Mouse (Mus musculus) ovary, postnatal 14 days (tissue): Measurements from ENCODE around the gene Zfand3.

Experiments
- DNase-seq: peaks from one replicate; pipeline ENCODE4 v3.0.0; 2022; ENCODE audit warnings: low spot score

Zfand3 gene

DNA sequence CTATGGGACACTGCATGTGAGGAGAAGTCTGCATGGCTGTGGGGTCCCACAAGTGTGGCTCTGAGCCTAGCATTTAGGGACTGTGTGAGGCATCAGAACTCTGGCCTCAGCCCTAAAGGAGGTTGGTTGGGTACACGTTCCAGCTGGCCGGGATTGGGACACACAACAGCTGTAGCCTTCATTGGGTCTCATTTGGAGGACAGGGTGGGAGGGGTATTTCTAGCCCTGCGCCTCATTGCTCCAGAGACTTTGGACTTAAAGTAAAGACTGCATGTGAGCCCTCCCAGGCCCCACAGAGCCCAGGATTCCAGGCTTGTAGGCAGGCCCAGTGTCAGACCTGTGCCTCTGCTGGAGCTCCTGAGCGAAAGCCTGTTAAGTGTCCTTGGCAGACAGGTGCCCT is 225.9 kb downstream of the Zfand3 start:
- DNase-seq, result no peak

DNA sequence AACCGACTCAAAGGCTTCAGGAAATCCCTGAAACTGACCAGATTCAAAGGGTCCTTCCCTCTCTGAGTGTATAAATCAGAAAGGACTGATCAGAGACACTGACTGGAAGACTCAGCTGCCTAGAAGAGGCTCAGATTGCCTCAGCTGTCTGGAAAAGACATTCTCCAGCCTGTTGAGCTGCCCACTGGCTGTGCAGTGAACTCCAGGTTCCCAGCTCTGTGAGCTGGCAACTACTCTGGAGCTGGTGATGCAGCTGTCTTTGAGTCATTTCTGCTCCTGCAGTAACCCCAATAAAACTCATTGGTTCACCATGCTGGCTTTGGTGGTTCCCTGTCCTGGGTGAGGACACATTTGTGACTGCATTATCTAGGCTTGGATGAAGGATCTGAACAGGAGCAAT is 226.9 kb downstream of the Zfand3 start:
- DNase-seq, result no peak

DNA sequence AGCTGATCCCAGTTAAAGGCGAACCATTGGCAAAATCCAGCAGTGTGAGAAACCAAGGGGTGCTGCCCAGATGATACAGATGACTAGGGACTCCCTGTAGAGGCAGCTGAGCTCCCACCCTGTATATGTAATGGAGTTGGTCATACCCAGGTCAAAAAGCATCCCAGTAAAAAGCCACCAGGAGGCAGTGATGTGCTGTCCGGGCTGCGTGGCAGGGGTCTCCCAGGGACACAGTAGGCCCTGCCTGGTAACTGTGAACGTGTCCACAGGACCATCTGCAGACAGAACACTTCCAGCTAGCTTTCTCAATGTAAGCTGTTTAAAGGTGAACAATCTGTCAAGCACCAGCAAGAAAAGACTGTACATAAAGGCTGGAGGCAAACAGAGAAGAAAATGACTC is 228.2 kb downstream of the Zfand3 start:
- no peak for DNase-seq

DNA sequence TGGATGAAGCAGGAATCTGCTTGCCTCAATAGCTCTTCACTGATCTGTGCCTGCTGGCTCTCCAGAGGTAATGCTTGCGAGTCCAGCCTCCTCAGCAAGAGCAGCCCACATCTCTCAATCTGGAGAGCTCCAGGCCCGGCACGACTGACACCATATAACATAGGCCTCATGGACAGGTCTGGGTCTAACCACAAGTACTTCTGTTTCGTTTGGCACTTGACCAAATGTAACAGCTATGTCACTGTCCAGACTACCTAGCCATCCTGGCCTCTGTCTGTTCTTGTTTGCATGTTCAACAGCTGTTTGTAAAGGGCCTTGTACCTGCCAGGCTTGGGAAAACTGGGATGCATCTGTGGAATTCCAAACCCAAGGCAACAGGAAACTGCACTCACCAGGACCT is 230.8 kb downstream of the Zfand3 start:
- DNase-seq, result no peak

DNA sequence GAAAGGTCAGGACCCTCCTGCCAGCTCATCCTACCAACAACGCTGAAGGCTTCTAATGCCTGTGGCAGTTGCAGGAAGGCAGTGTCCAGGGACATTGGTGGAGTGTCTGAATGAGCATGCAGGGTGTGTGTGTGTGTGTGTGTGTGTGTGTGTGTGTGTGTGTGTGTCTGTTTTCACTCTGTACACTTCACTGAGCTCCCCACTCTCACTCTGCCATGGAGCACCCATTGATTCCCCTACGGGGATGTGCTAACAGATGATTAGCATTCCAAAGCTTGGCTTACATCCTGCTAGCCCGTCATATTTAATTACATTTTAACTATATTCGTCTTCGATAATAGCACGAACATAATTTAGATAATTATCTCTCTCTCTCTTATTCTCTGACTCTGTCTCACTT is 232.1 kb downstream of the Zfand3 start:
- no peak for DNase-seq

DNA sequence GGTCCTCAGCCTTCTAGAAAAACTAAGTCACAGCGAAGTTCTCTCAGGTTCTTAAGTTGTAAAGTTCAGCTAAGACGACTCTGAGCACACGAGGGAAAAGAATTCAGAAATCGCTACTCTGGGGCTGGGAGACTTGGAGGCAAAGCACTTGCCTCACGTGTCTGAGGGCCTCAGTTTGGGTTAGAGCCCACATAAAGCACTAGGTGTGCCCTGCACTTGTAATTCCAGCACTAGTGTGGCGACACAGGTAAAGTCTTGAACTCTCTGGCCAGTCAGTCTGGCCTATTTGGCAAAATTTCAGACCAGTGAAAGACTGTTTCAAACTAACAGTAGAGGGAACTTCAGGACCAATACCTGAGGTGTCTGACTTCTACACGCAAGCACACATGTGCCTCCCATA is 233.1 kb downstream of the Zfand3 start:
- DNase-seq, result no peak

DNA sequence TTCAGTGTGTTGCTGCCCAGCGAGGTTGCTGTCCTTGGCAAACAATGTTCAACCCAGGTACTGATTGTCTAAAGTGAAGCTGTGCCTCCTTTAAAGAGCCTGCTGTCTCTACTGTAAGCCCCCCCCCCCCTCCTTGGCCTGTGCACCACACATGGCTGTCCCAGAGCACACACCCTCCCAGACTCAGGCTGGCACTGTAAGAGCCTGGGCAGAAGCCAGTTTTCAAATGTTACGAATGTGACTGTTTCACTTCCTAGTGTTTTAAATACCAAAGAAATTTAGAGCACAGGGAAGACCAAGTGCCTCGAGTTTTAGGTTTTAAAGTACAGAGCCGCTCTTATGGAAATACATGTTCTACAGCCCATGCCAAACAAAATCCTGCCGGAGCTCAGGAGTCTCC is 234.9 kb downstream of the Zfand3 start:
- no peak for DNase-seq

DNA sequence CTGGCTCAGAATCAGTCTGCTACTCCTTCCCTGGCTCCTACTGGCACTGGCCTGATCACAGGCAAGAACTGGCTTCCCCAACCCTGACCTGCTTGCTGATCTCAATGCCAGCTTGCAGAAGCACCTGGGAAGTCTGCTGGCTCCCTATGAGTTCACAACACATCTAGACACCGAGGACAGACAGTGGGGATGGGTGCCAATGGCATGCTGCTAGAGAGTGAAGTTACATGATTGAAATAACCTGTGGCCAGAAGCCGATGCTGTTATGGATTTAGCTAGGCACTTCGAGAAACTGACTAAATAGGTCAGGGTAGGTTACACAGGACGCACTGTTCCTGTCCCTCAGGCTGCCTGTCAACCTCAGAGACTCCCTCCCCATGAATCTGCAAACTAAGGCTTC is 236.1 kb downstream of the Zfand3 start:
- no peak for DNase-seq

DNA sequence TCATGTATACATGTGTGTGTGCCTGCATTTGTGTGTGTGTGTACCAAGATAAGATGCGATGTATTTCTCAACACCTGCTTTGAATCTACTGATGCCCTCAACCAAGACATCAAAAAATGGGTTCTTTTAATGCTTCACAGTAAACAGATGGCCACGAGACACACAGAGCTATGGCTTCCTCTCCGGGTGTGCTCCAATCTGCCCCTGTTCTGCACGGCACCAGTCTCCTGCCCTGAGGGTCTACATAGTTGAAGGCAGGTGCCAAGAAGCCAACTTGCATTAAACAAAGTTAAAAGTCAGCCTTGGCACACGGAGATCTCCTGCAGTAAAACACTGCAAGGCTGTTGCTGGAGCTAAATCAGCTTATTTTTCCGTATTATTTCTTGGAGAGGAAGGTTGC is 236.5 kb downstream of the Zfand3 start:
- no peak for DNase-seq

DNA sequence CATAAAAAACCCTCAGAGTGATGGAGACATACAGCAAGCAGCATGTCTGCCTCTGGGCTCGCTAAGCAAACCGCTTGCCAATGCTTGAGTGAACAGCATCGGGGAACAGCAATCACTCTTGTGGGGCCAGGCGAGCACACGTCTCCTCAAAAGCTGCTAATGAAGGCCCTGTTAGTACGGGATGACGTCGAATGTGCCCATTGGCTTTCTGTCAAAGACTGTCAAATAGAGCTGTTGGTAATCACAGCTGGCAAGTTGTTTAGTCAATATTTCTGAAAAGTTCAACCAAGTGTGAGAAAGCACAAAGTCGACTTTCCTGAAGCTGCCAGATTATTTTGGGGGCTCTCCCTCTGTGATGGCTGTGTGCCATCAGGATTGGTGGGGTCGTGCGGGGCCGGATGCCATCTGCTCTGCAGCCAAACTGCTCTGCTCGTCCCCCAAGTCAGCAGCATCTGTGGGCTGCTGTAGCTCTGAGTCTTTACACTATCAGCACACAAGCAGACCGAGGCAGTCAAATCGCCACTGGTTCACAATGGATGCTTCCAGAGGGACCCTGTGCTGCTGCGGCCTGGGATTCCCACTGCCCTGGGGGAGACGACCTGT is 237.3 kb downstream of the Zfand3 start:
- no peak for DNase-seq

DNA sequence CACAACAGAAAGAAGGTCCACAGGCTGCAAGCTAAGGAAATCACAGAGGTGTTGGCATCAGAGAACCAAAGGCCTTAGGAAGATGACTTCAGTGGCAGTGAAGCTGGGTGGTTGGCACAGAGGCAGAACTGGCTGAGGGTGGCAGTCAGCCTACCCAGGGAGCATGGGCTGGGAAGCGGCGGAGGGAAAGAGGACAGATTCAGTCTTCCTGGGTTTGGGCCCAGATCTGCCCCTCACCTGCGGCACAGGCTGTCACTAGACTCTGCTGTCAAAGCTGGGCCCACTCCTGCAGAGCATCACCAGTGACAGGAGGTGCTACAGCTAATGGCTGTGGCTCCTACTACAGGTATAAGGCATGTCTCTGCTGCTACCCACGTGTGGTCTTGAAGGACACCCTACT is 238.1 kb downstream of the Zfand3 start:
- DNase-seq, result no peak

DNA sequence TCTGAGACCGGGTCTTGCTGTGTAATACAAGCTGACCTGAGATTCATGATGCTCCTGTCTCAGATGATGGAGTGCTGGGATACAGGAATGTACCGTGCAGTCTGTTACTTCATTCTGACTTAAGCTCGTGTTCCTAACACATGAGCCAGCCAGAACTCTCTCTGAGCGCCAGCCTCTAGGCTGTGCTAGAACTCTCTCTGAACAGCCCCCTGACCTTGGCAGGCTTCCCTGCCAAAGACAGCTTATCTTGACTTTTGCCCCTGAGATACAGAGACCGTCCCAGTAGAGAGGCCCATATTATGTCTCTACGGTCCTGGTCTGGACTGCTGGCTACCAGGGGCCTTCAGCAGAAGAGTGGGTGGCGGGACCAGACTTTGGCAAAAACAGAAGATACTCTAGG is 239.0 kb downstream of the Zfand3 start:
- no peak for DNase-seq

DNA sequence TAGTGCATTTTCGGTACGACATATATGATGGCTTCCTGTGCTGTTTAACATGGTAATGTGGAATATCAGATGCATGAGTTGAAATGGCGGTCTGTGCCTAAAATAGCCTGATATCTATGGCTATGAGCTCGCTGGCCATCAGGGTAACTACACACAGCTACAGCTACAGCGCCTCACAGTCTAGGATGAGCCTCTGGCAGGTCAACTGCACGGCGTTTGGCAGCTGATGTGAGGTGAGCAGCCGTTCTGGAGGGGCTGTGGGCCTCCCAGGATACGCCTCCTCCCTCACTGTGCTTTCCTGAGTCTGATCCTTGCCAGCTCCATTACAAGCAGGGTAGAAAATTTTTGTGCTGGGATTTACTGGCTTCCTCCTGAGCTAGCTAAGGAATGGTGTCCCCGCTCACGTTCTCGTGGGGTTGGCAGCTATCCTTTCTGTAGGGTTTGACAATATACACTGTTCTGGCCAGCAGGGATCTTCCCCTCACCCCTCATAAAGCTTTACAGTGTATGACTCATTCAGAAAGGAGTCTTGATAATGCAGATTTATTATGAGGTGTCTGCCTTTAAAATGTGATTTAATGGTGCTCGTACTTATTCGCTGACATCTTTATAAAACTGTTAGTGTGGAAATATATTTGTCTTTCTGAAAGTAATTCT is 240.2 kb downstream of the Zfand3 start:
- DNase-seq, result no peak

DNA sequence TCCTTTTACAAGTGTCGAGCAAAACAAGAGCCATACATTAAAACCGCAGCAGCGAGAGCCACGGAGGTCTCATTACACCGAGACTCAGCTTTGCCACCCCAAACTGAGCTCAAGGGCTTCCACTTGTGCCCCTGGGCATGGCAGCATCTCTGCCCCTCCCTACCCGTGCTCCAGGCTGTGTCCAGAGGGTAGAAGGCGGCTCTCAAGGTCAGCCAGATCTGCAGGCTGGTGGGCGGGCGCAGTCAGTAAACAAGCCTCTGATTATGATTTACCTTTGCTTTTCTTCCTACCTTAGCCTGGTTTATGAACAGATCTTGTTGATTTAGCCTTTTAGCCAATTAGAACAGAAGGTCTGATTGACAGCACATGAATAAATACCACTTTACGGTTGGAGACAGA is 240.8 kb downstream of the Zfand3 start:
- DNase-seq, result no peak

DNA sequence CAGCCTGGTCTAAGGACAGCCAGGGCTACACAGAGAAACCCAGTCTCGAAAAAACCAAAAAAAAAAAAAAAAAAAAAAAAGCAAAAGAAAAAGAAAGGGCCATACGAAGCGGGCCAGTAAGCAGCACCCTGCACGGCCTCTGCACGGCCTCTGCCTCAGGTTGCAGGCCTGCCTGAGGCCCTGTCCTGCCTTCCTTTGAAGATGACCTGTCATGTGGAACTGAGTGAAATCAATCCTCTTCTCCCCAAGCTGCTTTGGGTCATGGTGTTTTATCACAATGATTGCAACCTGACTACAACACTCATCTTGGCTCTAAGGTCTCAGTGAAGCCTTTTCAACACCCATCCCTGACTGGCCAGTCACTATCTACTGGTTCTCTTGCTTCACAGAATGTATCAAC is 248.5 kb downstream of the Zfand3 start:
- DNase-seq, result no peak

DNA sequence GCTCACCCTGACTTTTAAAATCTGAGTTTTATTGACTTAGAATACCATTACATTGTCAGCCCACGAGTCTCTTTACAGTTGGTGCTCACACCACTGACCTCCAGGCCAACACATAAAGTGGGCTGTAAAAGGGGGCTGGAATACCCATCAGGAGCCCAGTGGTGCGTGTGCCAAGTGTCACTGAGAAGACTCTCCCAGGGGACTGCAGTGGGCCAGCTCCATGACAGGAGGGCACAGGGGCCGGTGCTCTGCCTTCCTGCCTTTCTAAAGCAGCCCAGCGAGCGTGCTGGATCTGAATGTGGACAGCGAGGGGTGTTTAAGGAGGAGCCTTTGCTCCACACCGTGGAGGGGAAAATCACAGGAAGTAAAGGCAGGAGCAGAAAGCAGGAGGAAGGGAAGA is 249.4 kb downstream of the Zfand3 start:
- DNase-seq, result no peak

DNA sequence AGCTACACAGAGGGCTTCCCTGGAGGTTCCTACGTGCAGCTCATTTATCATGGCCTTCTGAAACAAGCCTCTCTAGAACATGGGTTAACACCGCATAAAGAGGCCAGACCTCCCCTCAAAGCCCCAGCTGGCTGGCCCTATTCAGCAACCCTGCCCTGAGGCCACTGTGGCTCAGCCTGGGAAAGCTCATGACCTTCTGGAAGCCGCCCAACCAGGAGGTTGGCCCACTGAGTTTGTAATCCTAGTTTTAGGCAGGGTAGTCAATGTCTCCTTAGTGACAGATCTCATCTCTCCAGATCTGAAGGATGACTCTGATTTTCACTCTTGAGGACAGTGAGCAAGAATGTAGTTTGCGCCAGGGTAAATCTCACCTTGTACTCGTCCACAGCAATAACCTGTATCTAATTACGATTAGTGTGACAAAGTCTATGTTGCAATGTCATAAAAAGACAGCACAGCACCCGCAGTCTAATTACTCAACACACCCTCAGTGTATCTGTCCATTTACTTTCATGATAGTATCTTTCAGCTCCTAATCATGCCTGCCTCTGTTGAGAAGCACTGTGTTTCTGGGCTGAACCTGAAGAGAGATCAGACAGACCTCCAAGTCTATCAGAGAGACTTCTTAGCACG is 251.5 kb downstream of the Zfand3 start:
- DNase-seq, result no peak

DNA sequence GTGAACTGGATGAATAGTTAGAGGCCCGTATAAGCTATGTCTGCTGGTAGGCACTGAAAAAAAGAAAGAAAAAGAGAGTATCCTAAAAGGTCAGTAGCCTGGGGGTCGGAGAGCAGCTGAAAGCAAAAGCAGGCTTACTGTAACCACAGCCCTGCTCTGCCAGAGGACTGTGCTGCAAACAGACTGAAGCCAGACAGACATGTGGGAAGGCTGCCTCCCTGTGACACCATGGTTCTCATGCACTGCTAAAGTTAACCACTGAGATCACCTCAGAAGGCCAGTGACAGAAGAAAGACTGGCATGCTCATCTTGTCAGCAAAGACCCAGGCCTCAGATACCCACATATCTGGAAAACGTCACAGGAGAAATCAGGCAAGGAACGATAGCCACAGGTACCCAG is 253.9 kb downstream of the Zfand3 start:
- no peak for DNase-seq

DNA sequence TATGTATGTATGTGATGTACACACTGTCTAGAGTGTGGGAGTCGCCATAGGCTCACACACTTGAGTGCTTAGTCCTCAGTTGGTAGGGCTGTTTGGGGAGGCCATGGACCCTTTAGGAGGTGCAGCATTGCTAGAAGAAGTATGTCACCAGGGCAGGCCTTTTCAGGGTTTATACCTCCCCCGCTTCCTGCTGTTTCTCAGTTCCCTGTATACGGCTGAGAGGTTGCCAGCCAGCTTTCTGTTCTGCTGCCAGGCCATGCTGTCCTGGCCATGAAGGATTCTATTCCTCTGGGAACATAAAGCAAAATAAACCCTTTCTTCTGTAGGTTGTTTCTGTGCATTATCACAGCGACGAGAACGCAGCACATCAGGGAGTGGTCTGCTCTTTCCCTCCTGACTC is 255.4 kb downstream of the Zfand3 start:
- no peak for DNase-seq
